Mouse (Mus musculus) heart, postnatal 0 days (tissue): ENCODE measurements around the gene Cherp. TPM values are rescaled to one million over a fixed set of nuclear protein-coding genes. Genes with fewer than 3 reads are reported as not detected.
A peak's percentile ranks its signal among the peaks of the same experiment; 100 is the strongest.

Experiments used
- ATAC-seq: fragments of 200-750 bp; cut with Nextera tagmentation; 2 replicates; pipeline ENCODE4 v1.8.0; 2017; ENCODE audit warnings: low read depth, moderate number of reproducible peaks, moderate library complexity; ENCODE audit not compliant: insufficient read depth
- DNase-seq: peaks from one replicate; pipeline ENCODE4 v3.0.0-alpha.2; 2016; ENCODE audit warnings: low spot score
- H3K27ac ChIP-seq: fragments of 300-500 bp; sonication (generic); 2 replicates; pipeline ENCODE4 v1.5.1; 2014; ENCODE audit warnings: low read depth, mild to moderate bottlenecking
- H3K27me3 ChIP-seq: fragments of 300-500 bp; sonication (generic); 2 replicates; pipeline ENCODE4 v1.6.1; 2014; ENCODE audit warnings: low read length, mixed read lengths; ENCODE audit not compliant: control insufficient read depth, insufficient read depth
- H3K36me3 ChIP-seq: fragments of 300-500 bp; sonication (generic); replicated peaks from 2 replicates; pipeline ENCODE4 v1.6.1; 2014; ENCODE audit warnings: low read length, mixed read lengths; ENCODE audit not compliant: control insufficient read depth, insufficient read depth
- H3K4me1 ChIP-seq: fragments of 300-500 bp; sonication (generic); 2 replicates; pipeline ENCODE4 v1.6.1; 2014; ENCODE audit warnings: antibody characterized with exemption; ENCODE audit not compliant: control insufficient read depth, insufficient read depth
- H3K4me2 ChIP-seq: fragments of 300-500 bp; sonication (generic); 2 replicates; pipeline ENCODE4 v1.6.1; 2014; ENCODE audit warnings: low read depth, mild to moderate bottlenecking, low read length, moderate library complexity
- H3K4me3 ChIP-seq: fragments of 300-500 bp; sonication (generic); 2 replicates; pipeline ENCODE4 v1.5.1; 2014; ENCODE audit warnings: low read depth, low read length
- H3K9ac ChIP-seq: fragments of 300-500 bp; sonication (generic); replicated peaks from 2 replicates; pipeline ENCODE4 v1.6.1; 2014; ENCODE audit warnings: low read depth, low read length, mixed read lengths
- H3K9me3 ChIP-seq: fragments of 300-500 bp; sonication (generic); replicated peaks from 2 replicates; pipeline ENCODE4 v1.6.1; 2016; ENCODE audit warnings: low read length; ENCODE audit not compliant: control insufficient read depth
- CTCF ChIP-seq: IDR thresholded peaks from 2 replicates; pipeline ENCODE4 v1.5.1; 2016; ENCODE audit warnings: antibody characterized with exemption, control low read depth, low read depth
- EP300 ChIP-seq: IDR thresholded peaks from 2 replicates; pipeline ENCODE4 v1.6.1; 2016; ENCODE audit warnings: antibody characterized with exemption, low read depth
- WGBS: fragments of 180-500 bp; shearing (Covaris S2); extraction: QIAGEN DNeasy Blood & Tissue Kit; methylation state at CpG from one replicate; pipeline ENCODE4 v1.1.7; 2014; 5-methylcytosine and 5-hydroxymethylcytosine counted together
- polyA plus RNA-seq: library from polyadenylated mRNA; unstranded; fragments of >200 nt; fragmentation: Nextera tagmentation; extraction: Ambion mirVana; gene quantifications from 2 replicates; pipeline ENCODE4 v1.2.1, GENCODE M21; 2015
- total RNA-seq: library from RNA; depleted of rRNA; stranded (reverse); fragments of >200 nt; gene quantifications from 2 replicates; pipeline ENCODE4 v1.2.3, GENCODE M21; 2014; ENCODE audit warnings: low replicate concordance; rRNA removed

Cherp gene
- 17.0 and 26.4 TPM in 2 replicates for total RNA-seq
- polyA plus RNA-seq = 15.8 and 16.0 TPM in 2 replicates

- Histone ChIP-seq H3K27me3 (no peaks in the 10 kb centered on the region), H3K4me1 (peaks cover 16% of the 10 kb centered on the region), H3K4me2 (peak within 1 kb of the TSS; percentile 96), H3K36me3 (peaks cover 32% of the 10 kb centered on the region), H3K9me3 (no peaks in the 10 kb centered on the region; the same call in 1 of the 2 replicates), H3K4me3 (peak within 1 kb of the TSS; percentile 79), H3K27ac (peak within 1 kb of the TSS; percentile 82), H3K9ac (peak within 1 kb of the TSS; percentile 61)
- ATAC-seq = peak; percentile 97
- WGBS = under 1% methylated on average over 78 of the region's 80 CpGs
- DNase-seq = peak; percentile 99
- TF ChIP-seq CTCF (no peak), EP300 (no peak)
Measured at GRCm38 (mm10) chr8:72474826-72475546, at the start of gene Cherp. Gene Cherp (minus strand): TSS chr8:72475226.

GRCm38 (mm10) chr8:72521888-72522287, 46.9 kb upstream of the Cherp start:
- Histone ChIP-seq H3K9me3 (no peaks in the 10 kb centered on the region), H3K36me3 (no peaks in the 10 kb centered on the region), H3K27ac (no peak overlapping the region), H3K4me1 (peaks cover 17% of the 10 kb centered on the region), H3K27me3 (no peaks in the 10 kb centered on the region), H3K9ac (no peak overlapping the region), H3K4me3 (no peak overlapping the region), H3K4me2 (no peak overlapping the region)
- no peak for ATAC-seq
- DNase-seq = no peak
- TF ChIP-seq EP300 (no peak), CTCF (no peak)

GRCm38 (mm10) chr8:72517421-72517988, 42.5 kb upstream of the Cherp start:
- H3K4me3 ChIP-seq = no peak overlapping the region

GRCm38 (mm10) chr8:72513158-72513557, 38.1 kb upstream of the Cherp start:
- ATAC-seq (0 out of 2 replicates have a peak, but pooled peaks have one; percentile 18), DNase-seq (no peak)
- TF ChIP-seq CTCF (no peak), EP300 (no peak)
- Histone ChIP-seq H3K4me3 (no peak overlapping the region), H3K36me3 (no peaks in the 10 kb centered on the region), H3K9ac (no peak overlapping the region; the same call in 1 of the 2 replicates), H3K27ac (peak overlapping the region; percentile 55), H3K4me2 (no peak overlapping the region), H3K9me3 (no peaks in the 10 kb centered on the region), H3K27me3 (no peaks in the 10 kb centered on the region), H3K4me1 (peaks cover 38% of the 10 kb centered on the region)
- 44% methylated on average over 1 of the region's 1 CpGs for WGBS

More at GRCm38 (mm10) chr8:72517421-72517988, 42.5 kb upstream of the Cherp start:
- H3K9ac ChIP-seq = no peak overlapping the region
- H3K27ac ChIP-seq = peak overlapping the region; percentile 68
- DNase-seq (no peak), ATAC-seq (peak; percentile 39; the same call in 1 of the 2 replicates)
- no peaks in the 10 kb centered on the region for H3K9me3 ChIP-seq
- no peaks in the 10 kb centered on the region for H3K36me3 ChIP-seq
- WGBS = 56% methylated on average over 7 of the region's 7 CpGs
- H3K27me3 ChIP-seq = no peaks in the 10 kb centered on the region
- no peak overlapping the region for H3K4me2 ChIP-seq
- peaks cover 30% of the 10 kb centered on the region for H3K4me1 ChIP-seq
- TF ChIP-seq CTCF = no peak
- no peak for TF ChIP-seq EP300

- 91% methylated on average over 1 of the region's 1 CpGs for WGBS
Measured at GRCm38 (mm10) chr8:72512648-72513047, 37.6 kb upstream of the Cherp start.

More at GRCm38 (mm10) chr8:72512648-72513047, 37.6 kb upstream of the Cherp start:
- Histone ChIP-seq H3K4me2 (no peak overlapping the region), H3K27ac (peak overlapping the region; percentile 55), H3K4me1 (peaks cover 39% of the 10 kb centered on the region), H3K36me3 (no peaks in the 10 kb centered on the region), H3K9ac (no peak overlapping the region; the same call in 1 of the 2 replicates), H3K27me3 (no peaks in the 10 kb centered on the region), H3K9me3 (no peaks in the 10 kb centered on the region), H3K4me3 (no peak overlapping the region)
- DNase-seq (no peak), ATAC-seq (peak; percentile 53)
- TF ChIP-seq EP300 (no peak), CTCF (no peak)
